Mouse (Mus musculus) embryo, embryonic 9.5 days (tissue): ENCODE results near the gene Hist1h2ab.
"Not testable (repeated sequence)": the region's sequence is repeated elsewhere in the genome, so short reads cannot be mapped to it uniquely, and the experiment has no call there.

Experiments
- DNase-seq: peaks from one replicate; pipeline ENCODE4 v3.0.0-alpha.2; 2017; ENCODE audit errors: extremely low spot score

Gene Hist1h2ab

DNA sequence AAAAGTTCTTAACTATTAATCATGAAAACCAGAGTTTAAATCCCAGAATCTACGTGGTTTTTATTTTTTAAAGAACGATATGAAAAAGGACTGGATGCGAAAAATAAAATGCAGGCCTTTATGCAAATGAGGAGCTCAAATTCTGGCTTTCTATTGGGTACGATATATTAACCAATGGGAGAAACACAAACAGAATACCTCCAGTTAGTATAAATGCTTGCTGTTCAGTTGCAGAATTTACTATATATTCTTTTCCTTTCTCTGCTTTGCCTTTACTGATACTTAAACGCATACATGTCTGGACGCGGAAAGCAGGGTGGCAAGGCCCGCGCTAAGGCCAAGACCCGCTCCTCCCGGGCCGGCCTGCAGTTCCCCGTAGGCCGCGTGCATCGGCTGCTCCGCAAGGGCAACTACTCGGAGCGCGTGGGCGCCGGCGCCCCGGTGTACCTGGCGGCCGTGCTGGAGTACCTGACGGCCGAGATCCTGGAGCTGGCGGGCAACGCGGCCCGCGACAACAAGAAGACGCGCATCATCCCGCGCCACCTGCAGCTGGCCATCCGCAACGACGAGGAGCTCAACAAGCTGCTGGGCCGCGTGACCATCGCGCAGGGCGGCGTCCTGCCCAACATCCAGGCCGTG lies at the start of gene Hist1h2ab:
Gene Hist1h2ab (plus strand): TSS at position 288 of the 639 bp plus-strand sequence.
- DNase-seq, result peak; percentile 91

GRCm38 (mm10) chr13:23702220-23702619 lies 48.7 kb upstream of the Hist1h2ab start:
- no peak for DNase-seq

GRCm38 (mm10) chr13:23702801-23703200 lies 48.1 kb upstream of the Hist1h2ab start:
- not testable (repeated sequence) for DNase-seq

DNA sequence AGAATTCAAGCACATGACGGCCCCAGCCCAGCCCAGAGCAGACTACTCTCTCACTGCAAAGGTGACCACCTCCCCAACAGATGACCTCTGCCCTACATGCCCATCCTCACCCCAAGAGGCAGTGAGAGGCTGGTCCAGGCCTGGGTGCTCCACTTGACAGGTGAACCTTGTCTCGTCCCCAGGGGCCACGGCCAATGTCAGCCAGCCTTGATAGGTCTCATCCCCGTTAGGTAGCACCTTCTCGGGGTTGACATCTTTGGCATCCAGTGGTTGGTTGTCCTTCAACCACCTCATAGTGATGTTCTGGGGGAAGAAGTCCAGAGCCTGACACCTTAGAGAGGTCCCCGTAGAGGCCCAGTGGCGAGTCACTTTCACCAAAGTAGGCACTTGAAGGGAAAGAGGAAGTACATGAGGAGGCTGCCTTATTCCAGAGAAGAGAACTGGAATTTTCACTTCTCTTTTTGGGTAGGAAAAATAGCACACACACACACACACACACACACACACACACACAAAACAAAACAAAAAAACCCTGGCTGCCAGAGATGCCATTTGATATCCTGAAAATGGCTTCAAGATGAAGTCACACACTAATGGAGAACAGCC lies 45.1 kb upstream of the Hist1h2ab start:
- no peak for DNase-seq

GRCm38 (mm10) chr13:23706771-23707170 lies 44.2 kb upstream of the Hist1h2ab start:
- no peak for DNase-seq

DNA sequence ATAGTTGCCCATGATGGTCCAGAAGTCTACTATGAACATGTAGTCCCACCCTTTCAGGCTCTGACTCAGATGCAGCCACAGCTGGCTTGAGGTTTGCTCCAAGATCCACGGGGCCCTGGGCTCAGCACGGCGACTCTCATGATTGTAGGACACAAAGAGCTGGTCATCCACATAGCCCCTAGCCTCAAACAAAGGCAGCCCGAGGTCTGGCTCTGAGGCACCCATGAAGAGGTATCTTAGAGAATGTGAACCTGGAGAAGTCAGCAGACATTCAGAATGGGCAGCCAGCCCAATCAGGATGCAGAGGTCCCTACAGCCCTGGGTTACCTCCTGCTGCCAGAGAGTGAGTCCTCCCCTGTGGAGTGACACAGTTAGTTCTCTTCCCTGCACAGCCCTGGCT lies 42.9 kb upstream of the Hist1h2ab start:
- DNase-seq, result no peak

GRCm38 (mm10) chr13:23708654-23709053 lies 42.3 kb upstream of the Hist1h2ab start:
- no peak for DNase-seq

GRCm38 (mm10) chr13:23709714-23710373 lies 41.1 kb upstream of the Hist1h2ab start:
- DNase-seq, result no peak

GRCm38 (mm10) chr13:23710374-23711089 lies 40.4 kb upstream of the Hist1h2ab start, which contains the start of gene Hfe:
TSS of gene Hfe (minus strand) at chr13:23710854.
- peak; percentile 59 for DNase-seq

GRCm38 (mm10) chr13:23716261-23717042 lies 34.5 kb upstream of the Hist1h2ab start:
- no peak for DNase-seq

GRCm38 (mm10) chr13:23717176-23717575 lies 33.8 kb upstream of the Hist1h2ab start:
- no peak for DNase-seq

- DNase-seq, result not testable (repeated sequence)
These were observed 33.2 kb upstream of the Hist1h2ab start for GRCm38 (mm10) chr13:23717593-23718245.

DNA sequence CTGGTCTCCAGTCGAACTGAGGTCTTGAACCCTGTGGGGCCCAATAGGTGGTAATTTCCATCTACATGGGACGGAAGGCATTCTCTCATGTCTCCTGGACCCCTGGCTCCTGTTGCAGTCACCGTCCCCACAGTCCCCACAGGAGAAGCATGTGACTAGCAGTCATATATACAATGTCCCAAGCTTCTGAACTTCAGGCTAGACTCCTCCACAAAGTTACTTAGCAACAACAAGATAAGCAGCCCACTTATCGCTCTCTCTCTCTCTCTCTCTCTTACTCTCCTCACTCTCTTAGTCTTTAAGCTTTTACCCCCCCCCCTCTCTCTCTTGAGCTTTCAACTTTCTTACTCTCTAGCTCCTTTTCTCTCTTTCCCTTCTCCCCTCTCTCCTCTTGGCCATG lies 26.7 kb upstream of the Hist1h2ab start:
- no peak for DNase-seq

GRCm38 (mm10) chr13:23725213-23725612 lies 25.7 kb upstream of the Hist1h2ab start:
- no peak for DNase-seq

- no peak for DNase-seq
These were observed 22.3 kb upstream of the Hist1h2ab start for GRCm38 (mm10) chr13:23728472-23729191.

DNA sequence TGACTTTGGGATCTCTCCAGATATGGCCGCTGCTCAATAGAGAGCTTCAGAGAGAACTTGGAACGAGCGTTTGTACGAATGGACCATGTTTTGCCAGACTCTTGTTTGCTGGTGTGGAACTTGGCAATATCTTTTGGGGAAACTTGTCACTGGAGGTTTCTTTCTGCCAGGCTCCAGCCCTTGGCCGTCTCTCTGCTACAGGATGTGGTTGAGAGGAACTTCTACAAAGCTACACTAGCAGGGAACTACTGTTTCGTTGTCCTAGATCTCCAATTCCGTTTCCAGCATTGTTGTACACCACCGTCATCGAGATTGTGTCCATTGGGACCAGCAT lies 21.8 kb upstream of the Hist1h2ab start:
- DNase-seq, result no peak

DNA sequence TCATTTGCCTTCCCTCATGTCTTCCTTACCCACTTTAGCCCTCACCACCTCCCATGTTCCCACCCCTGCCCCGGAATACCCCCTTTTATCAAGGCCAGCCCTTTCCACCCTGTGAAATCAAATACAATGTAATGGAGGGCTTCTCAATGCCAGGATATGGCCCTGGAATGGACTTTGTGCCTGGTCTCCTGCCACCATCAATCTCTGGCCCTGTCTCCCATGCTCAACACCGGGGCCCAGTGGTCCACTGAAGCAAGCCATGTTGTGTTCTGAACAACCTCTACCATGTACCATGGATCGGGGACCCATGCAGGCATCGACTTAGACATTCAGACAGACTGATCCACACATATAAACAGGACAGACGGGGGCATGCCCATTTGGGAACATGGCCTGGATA lies 21.2 kb upstream of the Hist1h2ab start:
- DNase-seq, result no peak

DNA sequence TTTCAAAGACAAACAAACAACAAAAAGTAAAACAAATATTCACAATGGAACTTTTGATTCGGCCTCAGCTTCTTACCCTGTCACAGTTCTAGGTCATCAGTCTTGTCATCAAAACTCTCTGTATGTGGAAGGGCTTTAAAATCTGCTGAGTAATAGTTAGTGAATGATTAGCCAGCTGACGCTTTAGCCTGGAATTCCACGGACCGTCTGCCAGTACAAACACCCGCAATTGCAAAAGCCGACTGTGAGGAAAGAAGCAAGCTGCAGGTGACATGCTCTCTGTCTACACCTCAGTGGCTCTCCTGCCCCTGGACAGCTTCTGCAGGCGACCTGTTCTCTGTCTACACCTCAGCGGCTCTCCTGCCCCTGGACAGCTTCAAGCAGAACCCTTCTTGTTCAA lies 20.4 kb upstream of the Hist1h2ab start:
- no peak for DNase-seq

DNA sequence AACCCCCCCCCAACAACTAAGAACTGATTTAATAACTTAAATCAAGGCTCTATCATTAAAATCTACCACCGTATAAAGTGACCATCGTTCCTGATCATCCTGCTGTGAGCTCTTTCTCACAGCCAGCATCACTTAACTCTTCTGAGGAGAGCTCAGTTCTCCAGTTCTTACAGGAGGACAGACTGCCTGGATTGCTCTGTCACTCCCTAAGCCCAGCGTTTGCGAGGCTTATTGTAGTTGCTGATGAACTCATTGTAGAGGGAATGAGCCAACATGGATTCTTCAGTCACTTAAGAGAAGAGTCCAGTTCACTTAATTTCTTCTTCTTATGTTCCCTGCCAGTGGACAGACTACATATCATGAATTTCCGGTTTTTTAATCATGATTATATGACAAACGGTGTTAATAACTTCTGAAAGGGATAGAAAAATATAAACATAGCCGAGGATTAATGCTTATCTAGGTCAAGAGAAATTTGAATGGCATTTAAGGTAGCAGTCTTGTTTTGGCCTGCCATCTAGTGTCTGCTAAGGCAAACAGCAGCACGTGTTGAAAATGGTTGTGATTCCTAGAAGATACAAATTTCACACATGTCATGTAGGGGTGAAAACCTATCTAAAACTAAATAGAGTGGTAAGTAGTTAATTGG lies 18.6 kb upstream of the Hist1h2ab start:
- no peak for DNase-seq

DNA sequence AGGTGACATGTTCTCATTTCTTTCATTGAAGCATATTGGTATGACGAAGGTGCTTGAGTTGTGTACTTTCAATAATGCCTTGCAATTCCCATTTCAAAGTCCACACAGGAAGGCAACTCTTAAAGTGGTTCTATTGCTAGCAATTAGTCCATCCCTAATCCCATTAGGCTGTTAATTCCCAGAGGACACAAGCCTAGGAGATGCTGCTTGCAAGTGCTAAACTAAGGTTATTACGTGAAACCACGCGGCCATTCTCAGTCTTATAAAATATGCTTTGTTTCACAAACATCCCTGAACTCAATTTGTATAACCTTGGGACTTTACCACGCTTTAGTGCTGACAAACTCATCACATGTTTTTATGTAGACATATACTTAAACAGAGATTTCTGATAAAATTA lies 13.8 kb upstream of the Hist1h2ab start:
- DNase-seq, result no peak
